Mouse (Mus musculus) adrenal gland, postnatal 10 days (tissue): ENCODE measurements around the gene Angptl8. TPM values are rescaled to one million over a fixed set of nuclear protein-coding genes. Genes with fewer than 3 reads are reported as not detected.
A peak's percentile ranks its signal among the peaks of the same experiment; 100 is the strongest.
"Not testable (repeated sequence)": the region's sequence is repeated elsewhere in the genome, so short reads cannot be mapped to it uniquely, and the experiment has no call there.

Source experiments
- DNase-seq: peaks from one replicate; pipeline ENCODE4 v3.0.0; 2021; ENCODE audit warnings: mixed read lengths
- long read RNA-seq, 2 experiments: library from polyadenylated mRNA; stranded (forward); transcript quantifications; one replicate each; pipeline ENCODE4 v2.0.0; 2021
- total RNA-seq, 2 experiments: library from RNA; stranded (reverse); gene quantifications; 2 replicates each; pipeline ENCODE4 v1.2.3; 2021

Angptl8 gene
- 10 to 100 TPM in 1 of 2 experiments, 1 to 10 TPM in 1; 7.6 to 17.9 TPM for total RNA-seq
- long read RNA-seq, experiment 1, transcript Angptl8-201 (4 exons, 865 nt), result major isoform, 13 of 18 reads
- long read RNA-seq, experiment 1, partial matches to known transcripts, result 0 of 18 reads
- long read RNA-seq, experiment 1, other reads (novel, unspliced or antisense), result 5 of 18 reads
- long read RNA-seq, experiment 2, partial matches to known transcripts, result 0 of 5 reads
- long read RNA-seq, experiment 2, other reads (novel, unspliced or antisense), result 1 of 5 reads

- peak; percentile 89 for DNase-seq
Measured at GRCm38 (mm10) chr9:21835258-21835912, at the start of gene Angptl8. Angptl8 (plus strand) TSS chr9:21835510.

DNA sequence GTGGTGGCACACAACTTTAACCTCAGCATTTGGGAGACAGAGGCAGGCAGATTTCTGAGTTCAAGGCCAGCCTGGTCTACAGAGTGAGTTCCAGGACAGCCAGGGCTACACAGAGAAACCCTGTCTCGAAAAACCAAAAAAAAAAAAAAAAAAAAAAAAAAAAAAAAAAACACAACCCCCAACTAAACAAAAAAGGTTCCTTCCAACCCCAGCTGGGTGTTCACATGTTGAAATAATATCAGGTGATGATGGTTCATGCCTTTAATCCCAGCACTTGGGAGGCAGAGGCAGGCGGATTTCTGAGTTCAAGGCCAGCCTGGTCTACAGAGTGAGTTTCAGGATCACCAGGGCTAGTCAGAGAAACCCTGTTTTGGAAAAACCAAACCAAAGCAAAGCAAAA is 49.0 kb upstream of the Angptl8 start:
- DNase-seq, result not testable (repeated sequence)

- peak; percentile 81 for DNase-seq
Measured at GRCm38 (mm10) chr9:21786906-21787305, 48.4 kb upstream of the Angptl8 start.

DNA sequence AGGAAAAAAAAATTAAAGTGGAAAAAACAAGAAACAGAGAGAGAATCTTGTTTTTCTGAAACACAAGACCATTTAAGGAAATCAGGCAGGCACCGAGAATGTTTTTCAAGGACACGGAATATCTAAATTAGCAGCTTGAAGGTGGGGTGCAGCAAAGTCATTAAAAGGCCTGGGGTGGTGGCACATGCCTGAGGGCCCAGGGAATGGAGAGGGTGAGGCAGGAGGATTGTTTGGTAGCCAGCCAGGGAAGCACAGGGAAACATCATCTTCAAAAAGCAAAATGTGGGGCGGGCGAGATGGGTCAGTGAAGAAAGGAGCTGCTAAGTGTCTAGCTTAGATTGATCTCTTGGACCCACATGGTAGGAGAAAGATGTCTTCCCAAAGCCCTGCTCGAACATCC is 47.7 kb upstream of the Angptl8 start:
- no peak for DNase-seq

- DNase-seq, result no peak
Measured at GRCm38 (mm10) chr9:21788234-21788633, 47.1 kb upstream of the Angptl8 start.

- DNase-seq, result peak; percentile 92
Measured at GRCm38 (mm10) chr9:21791861-21792260, 43.4 kb upstream of the Angptl8 start.

GRCm38 (mm10) chr9:21792644-21793043 is 42.7 kb upstream of the Angptl8 start:
- peak; percentile 56 for DNase-seq

DNA sequence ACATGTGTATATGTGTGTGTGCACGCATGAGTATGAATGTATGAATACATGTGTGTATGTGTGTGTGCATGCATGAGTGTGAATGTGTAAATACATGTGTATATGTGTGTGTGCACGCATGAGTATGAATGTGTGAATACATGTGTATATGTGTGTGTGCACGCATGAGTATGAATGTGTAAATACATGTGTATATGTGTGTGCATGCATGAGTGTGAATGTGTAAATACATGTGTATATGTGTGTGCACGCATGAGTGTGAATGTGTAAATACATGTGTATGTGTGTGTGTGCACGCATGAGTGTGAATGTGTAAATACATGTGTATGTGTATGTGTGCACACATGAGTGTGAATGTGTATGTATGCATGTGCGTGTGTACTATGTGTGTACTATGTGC is 41.8 kb upstream of the Angptl8 start:
- DNase-seq, result not testable (repeated sequence)

DNA sequence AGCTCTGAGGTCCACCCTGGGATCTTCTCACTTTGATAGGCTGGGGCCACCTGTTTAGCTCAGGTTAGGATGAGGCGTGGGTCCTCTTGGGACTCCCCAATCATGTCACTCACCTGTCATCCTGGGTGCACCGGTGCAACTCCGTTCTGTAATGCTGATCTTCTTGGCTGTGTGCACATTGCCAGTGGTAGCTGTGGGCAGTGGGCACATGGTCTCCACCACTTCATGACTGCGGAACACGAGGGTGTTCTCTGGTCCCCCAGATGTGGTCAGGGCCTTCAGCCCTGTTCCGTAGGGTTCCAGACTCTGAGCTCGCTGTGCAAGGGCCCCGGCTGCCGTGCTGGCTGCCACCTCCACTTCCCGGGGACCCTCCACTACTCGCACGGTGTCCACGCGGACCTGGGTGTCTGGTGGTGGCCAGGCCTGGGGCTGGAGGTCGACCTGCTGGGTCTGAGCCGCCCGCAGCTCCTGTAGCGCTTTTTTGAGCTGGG is 40.9 kb upstream of the Angptl8 start:
- DNase-seq, result no peak

DNA sequence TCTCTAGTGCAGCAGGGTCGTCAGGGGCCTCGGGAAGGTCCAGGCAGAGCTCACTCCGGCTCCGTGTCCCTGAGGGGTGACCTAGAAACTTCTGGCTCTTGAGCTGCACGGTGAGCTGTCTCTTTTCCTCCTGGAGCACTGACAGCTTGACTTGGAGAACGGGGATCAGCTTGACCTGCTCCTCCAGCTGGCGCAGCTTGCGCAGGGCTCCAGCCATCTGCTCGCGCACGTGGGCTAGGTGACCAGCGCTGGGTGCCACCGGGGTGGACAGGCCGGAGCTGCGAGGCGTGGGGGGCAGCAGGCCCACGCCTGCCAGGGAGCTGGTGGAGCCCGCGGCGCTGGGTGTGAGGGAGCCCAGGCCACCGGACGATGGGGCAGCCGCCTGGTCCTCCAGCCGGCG is 40.4 kb upstream of the Angptl8 start:
- DNase-seq, result no peak

DNA sequence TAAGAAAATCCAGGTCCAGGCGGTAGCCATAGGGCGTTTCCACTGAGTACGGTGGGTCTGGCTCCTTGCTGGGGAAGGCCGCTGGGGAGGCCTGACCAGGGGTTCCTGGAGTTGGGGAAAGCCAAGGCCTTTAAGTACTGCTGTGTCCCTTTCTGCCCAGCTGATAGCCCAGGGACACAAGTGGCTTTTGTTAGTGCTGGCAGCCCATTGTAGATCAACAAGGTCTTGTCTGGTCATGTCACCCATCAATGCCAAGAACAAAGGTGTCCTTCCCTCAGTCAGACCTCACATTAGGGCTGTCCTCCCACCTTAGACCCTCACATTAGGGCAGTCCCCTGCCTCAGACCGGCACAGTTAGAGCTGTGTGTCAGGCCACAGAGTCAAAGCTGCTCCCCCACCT is 39.7 kb upstream of the Angptl8 start:
- DNase-seq, result no peak

GRCm38 (mm10) chr9:21796259-21796658 is 39.1 kb upstream of the Angptl8 start:
- DNase-seq, result no peak

GRCm38 (mm10) chr9:21796919-21797318 is 38.4 kb upstream of the Angptl8 start:
- DNase-seq, result no peak

GRCm38 (mm10) chr9:21797921-21798344 is 37.4 kb upstream of the Angptl8 start:
- peak; percentile 80 for DNase-seq

DNA sequence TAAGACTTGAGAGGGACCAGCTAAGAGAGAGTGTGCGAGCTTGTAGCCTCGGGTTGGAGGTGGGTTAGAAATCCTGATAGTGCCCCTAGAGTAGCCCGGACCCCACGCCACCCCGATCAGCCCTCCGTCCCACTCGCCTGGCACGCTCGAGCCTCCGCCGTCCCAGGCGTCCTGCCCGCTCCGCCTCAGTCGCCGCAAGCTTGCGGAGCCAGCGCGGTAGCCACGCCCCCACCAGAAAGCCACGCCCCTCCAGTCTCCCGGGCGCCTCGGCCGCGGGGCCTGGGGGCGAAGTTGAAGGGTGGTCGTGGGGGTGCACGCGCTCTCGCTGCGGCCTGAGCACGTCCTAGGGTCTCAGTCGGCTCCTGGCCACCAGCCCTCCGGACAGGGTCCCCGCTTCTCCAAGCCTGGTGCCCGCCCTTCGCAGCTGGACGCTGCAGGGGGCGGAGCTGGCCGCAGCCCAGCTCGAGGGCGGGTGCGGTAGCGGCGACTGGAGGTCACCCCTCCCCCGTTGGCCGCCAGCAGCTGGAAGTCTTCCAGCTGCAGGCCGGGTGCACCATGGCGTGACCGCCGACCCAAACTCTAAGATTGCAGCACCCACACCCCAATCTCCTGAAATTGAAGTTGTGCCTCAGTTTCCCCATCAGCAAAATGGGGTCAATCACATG is 36.8 kb upstream of the Angptl8 start, which contains the start of gene Kank2:
Gene Kank2, minus strand, starts transcription at position 400 of the 665 bp plus-strand sequence.
- peak; percentile 95 for DNase-seq

DNA sequence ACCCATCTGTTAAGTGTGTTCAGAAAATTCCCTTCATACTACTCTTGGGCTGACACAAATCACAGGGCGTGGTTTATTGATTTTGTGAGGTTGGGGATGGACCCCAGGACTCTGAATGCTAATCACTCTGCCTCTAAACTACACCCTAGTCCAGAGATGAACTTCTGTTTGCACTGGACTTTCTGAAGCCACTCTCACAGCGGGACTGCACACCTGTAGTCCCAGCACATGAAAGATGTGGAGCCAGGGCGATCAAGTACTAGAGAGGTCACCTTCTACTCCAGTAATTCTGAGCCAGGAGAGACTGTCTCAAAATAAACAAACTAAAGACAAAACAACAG is 36.3 kb upstream of the Angptl8 start:
- no peak for DNase-seq

DNA sequence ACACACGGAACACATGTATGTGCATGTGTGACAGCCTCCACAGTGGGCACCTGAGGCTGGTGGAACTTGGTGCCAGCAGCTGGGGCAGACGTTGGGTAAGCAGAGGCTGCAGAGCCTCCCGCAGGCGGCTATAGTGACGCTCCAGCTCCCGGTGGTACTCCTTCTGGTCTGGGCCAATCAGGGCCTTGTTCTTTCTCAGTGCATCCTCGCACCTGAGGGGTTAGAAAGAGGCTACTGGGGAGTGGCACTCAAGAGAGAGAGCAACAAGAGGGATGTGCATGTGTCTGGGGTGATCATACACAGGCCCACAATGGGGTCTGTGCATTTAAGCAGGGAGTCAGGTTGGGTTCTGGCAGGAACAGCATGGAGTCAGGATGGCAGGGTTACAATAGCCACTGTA is 34.2 kb upstream of the Angptl8 start:
- DNase-seq, result no peak

GRCm38 (mm10) chr9:21801591-21801990 is 33.7 kb upstream of the Angptl8 start:
- DNase-seq, result no peak

DNA sequence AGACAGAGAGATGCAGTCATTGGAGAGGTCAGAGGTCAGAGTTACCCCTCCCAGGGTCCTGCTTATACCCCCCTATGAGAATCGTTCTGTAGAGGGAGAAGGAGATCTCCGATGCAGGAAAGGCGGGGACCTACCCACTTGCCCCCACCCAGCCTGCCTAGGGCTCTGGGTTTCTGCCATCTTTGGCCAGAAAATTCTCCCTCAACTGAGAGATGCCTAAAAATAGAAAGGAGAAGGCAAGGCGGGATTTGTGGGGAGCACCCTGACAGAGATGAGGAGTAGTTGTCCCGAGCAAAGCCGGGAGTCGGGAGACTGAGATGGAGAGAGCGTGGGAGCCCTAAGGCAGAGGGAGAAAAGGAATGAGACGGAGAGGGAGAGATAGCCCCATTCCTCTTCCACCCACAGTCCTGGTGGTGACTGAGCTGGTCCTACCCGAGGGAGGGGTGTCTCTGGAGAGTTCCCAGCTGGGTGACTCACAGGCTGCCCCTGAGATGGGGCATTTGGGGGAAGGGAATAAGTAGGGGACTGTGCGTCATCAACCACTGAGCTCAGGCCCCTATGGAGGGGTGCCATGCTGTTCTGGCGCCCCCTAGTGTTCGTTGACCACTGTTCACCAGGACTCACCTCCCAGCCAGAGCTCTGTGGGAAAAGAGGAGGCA is 31.2 kb upstream of the Angptl8 start:
- DNase-seq, result peak; percentile 92

DNA sequence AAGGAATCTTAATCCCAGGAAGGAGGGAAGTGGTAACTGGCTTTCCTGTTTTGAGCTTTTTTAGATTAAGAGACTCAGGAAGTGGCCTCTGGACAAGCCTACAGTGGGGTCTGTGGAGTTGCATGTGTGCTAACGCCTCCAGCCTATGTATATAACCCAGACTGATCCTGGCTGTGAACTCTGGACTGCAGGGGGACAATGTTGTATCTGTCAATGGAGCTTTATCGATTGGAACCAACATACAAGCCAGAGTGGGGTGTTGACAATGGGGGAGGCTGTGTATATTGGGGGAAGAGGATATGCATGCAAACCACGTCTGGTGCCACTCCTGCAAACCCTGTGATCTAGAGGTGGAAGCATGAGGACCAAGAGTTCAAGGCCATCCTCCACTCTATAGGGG is 28.9 kb upstream of the Angptl8 start:
- no peak for DNase-seq

GRCm38 (mm10) chr9:21806976-21807375 is 28.3 kb upstream of the Angptl8 start:
- DNase-seq, result no peak

DNA sequence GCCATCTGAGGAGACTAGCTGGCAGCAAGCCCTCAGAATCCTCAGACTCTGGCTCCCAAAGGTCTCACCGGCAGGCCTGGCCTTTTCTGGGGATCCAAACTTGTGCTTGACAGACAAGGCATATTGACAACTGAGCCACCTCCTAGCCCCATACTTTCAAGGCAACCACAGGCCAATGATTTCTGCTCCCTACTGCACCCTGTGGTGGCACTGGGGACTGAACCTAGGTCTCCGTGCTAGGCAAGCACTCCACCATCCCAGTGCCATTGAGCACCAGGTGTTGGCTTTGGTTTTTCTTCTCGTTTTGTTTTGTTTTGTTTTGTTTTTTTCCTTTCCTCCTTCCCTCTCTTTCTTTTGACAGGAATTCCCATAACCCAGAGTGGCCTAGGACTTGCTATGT is 26.7 kb upstream of the Angptl8 start:
- DNase-seq, result no peak

- DNase-seq, result no peak
Measured at GRCm38 (mm10) chr9:21811170-21811569, 24.1 kb upstream of the Angptl8 start.
